Mouse (Mus musculus) megakaryocyte progenitor cell, adult 5-6 weeks (primary cell): Measurements from ENCODE around the gene Ece2. TPM values are rescaled to one million over a fixed set of nuclear protein-coding genes. Genes with fewer than 3 reads are reported as not detected.
"Not testable (repeated sequence)": the region's sequence is repeated elsewhere in the genome, so short reads cannot be mapped to it uniquely, and the experiment has no call there.

Experiments used
- ATAC-seq: replicated peaks from 2 replicates; pipeline ENCODE4 v1.8.0; 2016; ENCODE audit warnings: mild to moderate bottlenecking, moderate TSS enrichment, inconsistent platforms; ENCODE audit not compliant: poor library complexity
- total RNA-seq, 2 experiments: library from RNA; stranded (forward) in 1 of 2; stranded (reverse) in 1 of 2; fragments of 157-497, 149-512 nt in 1 of 2; fragments of 200-1000 nt in 1 of 2; gene quantifications; 2 replicates each; pipeline versions ENCODE4 v1.2.3 to v1.2.4; 2015 to 2017

Ece2 gene
- total RNA-seq, 2 experiments from 2014 or later: 0.20 TPM; not detected in 1

- ATAC-seq: peak; percentile 78
These were observed 7.5 kb upstream of the Ece2 start for GRCm38 (mm10) chr16:20621991-20622685.

GRCm38 (mm10) chr16:20623211-20623610 is 6.4 kb upstream of the Ece2 start:
- no peak for ATAC-seq

- no peak for ATAC-seq
These were observed 697 bp upstream of the Ece2 start for GRCm38 (mm10) chr16:20628871-20629391.

GRCm38 (mm10) chr16:20637410-20637809 is 7.8 kb downstream of the Ece2 start:
- no peak for ATAC-seq

- no peak for ATAC-seq
These were observed 8.7 kb downstream of the Ece2 start for GRCm38 (mm10) chr16:20638367-20638766.

- ATAC-seq: peak; percentile 92
These were observed 12.5 kb downstream of the Ece2 start for GRCm38 (mm10) chr16:20642161-20642560.

GRCm38 (mm10) chr16:20643911-20644310 is 14.3 kb downstream of the Ece2 start:
- ATAC-seq: no peak

GRCm38 (mm10) chr16:20651076-20651946 is 21.7 kb downstream of the Ece2 start, which contains the start of gene Psmd2:
Psmd2 (plus strand) TSS chr16:20651652.
- peak; percentile 99 for ATAC-seq

- no peak for ATAC-seq
These were observed 22.3 kb downstream of the Ece2 start for GRCm38 (mm10) chr16:20651947-20652310.

- no peak for ATAC-seq
These were observed 23.7 kb downstream of the Ece2 start for GRCm38 (mm10) chr16:20653315-20653714.

- no peak for ATAC-seq
These were observed 28.0 kb downstream of the Ece2 start for GRCm38 (mm10) chr16:20657661-20658060.

- not testable (repeated sequence) for ATAC-seq
These were observed 38.4 kb downstream of the Ece2 start, which contains the start of gene Eif4g1 for GRCm38 (mm10) chr16:20668013-20668412. Eif4g1 (plus strand) TSS chr16:20668313.

GRCm38 (mm10) chr16:20670291-20670690 is 40.7 kb downstream of the Ece2 start:
- no peak for ATAC-seq

GRCm38 (mm10) chr16:20671886-20672285 is 42.3 kb downstream of the Ece2 start:
- no peak for ATAC-seq

- ATAC-seq: peak; percentile 72
These were observed 42.9 kb downstream of the Ece2 start for GRCm38 (mm10) chr16:20672500-20672902.

GRCm38 (mm10) chr16:20672965-20673705 is 43.5 kb downstream of the Ece2 start:
- ATAC-seq: peak; percentile 12

- peak; percentile 49 for ATAC-seq
These were observed 44.2 kb downstream of the Ece2 start for GRCm38 (mm10) chr16:20673706-20674303.

- ATAC-seq: no peak
These were observed 45.6 kb downstream of the Ece2 start for GRCm38 (mm10) chr16:20675213-20675612.

- no peak for ATAC-seq
These were observed 47.1 kb downstream of the Ece2 start for GRCm38 (mm10) chr16:20676702-20677101.

GRCm38 (mm10) chr16:20677380-20677779 is 47.8 kb downstream of the Ece2 start:
- ATAC-seq: no peak
